Comparison of ENCODE assay signal across 18 mouse cellular contexts in genomic region chr6:97693281-97693680, GRCm38 (mm10).
"Had no signal": no experiment of that assay in that cellular context is flagged by ENCODE, and none has a peak within 500 bp of the region (broad histone marks: within the 10 kb centered on the region; RNA-seq: fewer than 3 reads in every experiment).

No protein-coding gene starts in this region.

- H3K27me3 ChIP-seq: lung, embryonic 15.5 days; midbrain, embryonic 15.5 days; neural tube, embryonic 12.5 days; stomach, embryonic 15.5 days had no signal

- H3K4me3 ChIP-seq: lung, embryonic 15.5 days; megakaryocyte, embryonic 14.5 days; midbrain, embryonic 13.5 days; midbrain, embryonic 15.5 days; neural tube, embryonic 12.5 days; stomach, embryonic 15.5 days had no signal

- H3K4me1 ChIP-seq: lung, embryonic 15.5 days; megakaryocyte, embryonic 14.5 days; midbrain, embryonic 13.5 days; midbrain, embryonic 15.5 days; neural tube, embryonic 12.5 days; stomach, embryonic 15.5 days had no signal

- H3K4me2 ChIP-seq: lung, embryonic 15.5 days; midbrain, embryonic 11.5 days; midbrain, embryonic 13.5 days; midbrain, embryonic 15.5 days; neural tube, embryonic 12.5 days; stomach, embryonic 15.5 days had no signal

- H3K27ac ChIP-seq: lung, embryonic 15.5 days; macrophage; midbrain, embryonic 13.5 days; midbrain, embryonic 15.5 days; neural tube, embryonic 12.5 days; stomach, embryonic 15.5 days; stomach, postnatal 0 days had no signal

- ATAC-seq: lung, postnatal 0 days; midbrain, embryonic 13.5 days; midbrain, embryonic 15.5 days had no signal

- H3K9me3 ChIP-seq: lung, embryonic 15.5 days; megakaryocyte, embryonic 14.5 days; midbrain, embryonic 13.5 days; midbrain, embryonic 15.5 days; neural tube, embryonic 12.5 days; stomach, embryonic 15.5 days had no signal

- H3K36me3 ChIP-seq: lung, embryonic 15.5 days; midbrain, embryonic 13.5 days; midbrain, embryonic 15.5 days; neural tube, embryonic 12.5 days; stomach, embryonic 15.5 days had no signal

- H3K9ac ChIP-seq: lung, embryonic 15.5 days; midbrain, embryonic 13.5 days; midbrain, embryonic 15.5 days; neural tube, embryonic 12.5 days; stomach, embryonic 15.5 days had no signal

- DNase-seq: lung, adult 2 months; lung, postnatal 14 days; lung, postnatal 36 days; retina, postnatal 1 day; right cerebral cortex, postnatal 14 days; thymus, adult 2 months; thymus, postnatal 25 days; thymus, postnatal 4 days had no signal
